Mouse (Mus musculus) adrenal gland, adult 8-10 months (tissue): ENCODE results near the gene Snf8. TPM values are rescaled to one million over a fixed set of nuclear protein-coding genes. Genes with fewer than 3 reads are reported as not detected.

Experiments
- DNase-seq: peaks from one replicate; pipeline ENCODE4 v3.0.0; 2022
- total RNA-seq, 4 experiments: library from RNA; stranded (reverse); gene quantifications; 2 replicates each; pipeline ENCODE4 v1.2.4; 2022

Gene Snf8
- total RNA-seq, result 10 to 100 TPM; 77.6 to 95.6 (median 86.3) TPM

DNA sequence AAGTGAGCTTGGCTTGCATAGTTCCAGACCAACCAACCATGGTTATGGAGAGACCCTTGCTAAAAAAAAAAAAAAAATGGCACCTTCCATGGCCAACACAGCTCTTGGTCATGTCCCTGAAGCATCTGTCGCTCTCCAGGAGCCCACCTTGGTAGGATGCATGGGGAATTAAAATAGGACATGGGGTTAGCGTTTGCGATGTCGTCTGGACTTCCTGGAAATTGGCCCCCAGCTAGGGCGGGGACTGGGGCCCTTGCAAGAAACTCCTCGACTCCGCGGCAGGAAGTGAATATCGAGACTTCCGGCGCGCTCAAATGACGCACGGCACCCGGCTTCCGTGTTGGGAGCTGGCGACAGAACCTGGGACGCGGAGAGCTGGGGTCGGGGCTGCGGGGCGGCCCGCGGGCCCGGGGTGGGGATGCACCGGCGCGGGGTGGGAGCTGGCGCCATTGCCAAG lies at the start of gene Snf8:
TSS of gene Snf8 (plus strand) at position 290 of the 457 bp plus-strand sequence.
- peak; percentile 91 for DNase-seq

DNA sequence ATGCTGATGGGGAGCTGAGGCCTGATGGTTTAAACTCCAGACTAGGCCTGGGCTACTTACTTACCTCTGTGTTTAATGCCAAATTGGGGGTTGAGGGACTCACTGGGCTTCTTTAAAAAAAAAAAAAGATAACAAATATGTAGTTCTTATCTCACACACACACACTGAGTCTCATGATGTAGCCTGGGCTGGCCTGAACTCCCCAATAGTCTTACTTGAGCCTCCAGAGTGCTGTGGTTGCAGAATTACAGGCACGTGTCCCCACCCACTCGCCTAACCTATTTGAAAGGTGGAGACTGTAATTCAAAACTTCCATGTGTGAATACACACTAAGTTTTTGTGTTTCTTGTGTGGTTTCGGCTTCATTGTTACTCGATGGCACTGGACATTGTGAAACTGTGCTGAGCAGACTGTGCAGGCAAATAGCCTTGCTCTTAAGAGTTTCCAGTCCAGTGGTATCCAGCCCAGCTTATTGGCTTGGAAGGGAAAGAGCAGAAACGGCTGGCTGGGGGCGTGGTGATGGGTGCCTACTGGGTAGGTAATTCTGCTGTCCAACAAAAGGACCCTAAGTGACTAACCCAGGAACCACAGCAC lies 46.7 kb upstream of the Snf8 start:
- DNase-seq, result no peak

GRCm38 (mm10) chr11:95988533-95988932 lies 46.2 kb upstream of the Snf8 start:
- peak; percentile 23 for DNase-seq

GRCm38 (mm10) chr11:95989864-95990263 lies 44.8 kb upstream of the Snf8 start:
- DNase-seq, result no peak

GRCm38 (mm10) chr11:95990431-95990830 lies 44.3 kb upstream of the Snf8 start:
- DNase-seq, result no peak

DNA sequence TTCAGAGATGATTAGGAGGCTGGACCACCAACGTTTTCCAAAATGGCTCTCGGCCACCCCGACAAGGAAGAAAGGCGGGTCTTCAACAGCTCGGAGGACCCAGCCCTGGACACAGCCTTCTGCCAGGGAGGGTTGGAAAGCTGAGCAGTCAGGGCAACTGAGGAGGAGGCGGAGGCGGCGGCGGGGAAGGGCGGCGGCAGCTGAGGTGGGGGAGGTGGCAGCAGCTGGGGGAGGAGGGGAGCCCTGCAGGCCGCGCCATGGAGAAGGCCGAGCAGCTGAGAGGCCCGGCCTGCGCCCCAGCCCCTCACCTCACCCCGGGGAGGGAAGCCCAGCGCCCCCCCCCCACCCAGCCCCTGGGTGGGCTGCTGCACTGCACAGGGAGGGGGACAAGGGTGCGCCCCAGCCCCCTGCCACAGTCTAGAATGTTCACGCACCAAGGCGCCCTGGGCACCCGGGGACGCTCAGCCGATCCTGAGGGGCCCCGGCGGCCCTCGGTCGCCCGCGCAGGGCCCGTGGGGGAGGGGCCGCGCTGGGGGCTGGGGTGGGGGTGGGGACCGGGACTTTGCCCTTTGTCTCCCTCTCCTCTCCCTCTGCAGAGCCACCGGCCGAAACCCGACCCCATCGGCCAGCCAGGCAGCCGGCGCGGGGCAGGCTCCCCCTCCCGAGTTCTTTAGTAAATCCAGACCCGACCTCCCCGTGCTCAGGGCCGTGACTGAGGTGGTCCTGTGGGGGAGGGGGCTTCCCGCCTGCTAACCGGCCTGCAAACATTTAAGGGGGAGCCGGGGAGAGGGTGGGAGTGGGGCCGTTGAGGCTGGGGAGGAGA lies 43.6 kb upstream of the Snf8 start:
- no peak for DNase-seq

DNA sequence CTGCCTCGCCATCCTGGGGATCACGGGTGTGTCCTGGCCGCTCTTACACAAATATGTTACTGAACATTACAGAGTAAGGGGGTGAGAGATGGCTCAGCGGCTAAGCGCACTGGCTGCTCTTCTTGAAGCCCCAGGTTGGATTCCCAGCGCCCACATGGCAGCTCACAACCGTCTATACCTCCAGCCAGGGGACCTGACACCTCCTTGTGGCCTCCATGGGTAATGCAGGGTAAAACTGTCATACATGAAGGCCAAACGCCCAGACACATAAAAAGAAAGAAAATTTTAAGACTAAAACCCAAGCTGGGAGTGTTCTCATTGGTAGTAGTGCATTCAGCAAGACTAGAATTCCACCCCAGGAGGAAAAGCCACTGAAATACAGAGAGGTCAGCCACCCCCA lies 40.5 kb upstream of the Snf8 start:
- no peak for DNase-seq

DNA sequence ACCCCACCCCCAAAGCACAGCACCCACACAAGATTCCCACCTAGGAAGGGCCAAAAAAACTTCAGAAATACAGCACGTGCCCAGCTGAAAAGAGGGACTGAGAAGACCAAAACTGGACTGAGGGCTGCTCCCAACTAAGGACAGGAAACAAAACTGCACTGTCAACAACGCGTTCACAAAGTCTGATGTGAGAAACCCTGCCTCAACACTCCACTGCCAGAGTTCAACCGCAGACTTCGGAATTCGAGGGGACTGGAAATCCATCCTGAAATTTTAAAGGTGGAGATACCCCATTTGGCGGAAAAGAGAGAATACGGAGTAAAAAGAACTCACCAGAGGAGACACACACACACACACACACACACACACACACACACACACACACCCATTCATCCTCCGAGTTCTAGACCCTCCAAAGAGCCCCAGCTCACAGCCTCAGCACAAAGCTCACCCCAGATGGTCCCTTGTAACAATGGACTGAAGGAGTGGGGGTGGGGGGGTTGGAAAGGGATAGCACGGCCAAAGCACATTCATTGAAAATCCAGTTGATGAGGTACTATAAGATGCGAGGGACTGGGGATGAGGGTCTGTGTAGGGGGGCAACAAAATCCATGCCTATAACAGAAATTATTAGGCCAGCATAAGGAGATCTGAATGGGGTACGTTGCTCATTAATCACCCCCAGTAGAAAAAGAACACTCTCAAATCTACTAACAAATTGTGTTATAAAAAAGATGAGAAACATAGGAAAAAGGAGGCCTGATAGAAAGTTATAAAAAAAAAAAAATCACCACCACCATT lies 31.4 kb upstream of the Snf8 start:
- no peak for DNase-seq

GRCm38 (mm10) chr11:96003969-96004792 lies 30.5 kb upstream of the Snf8 start:
- DNase-seq, result no peak

GRCm38 (mm10) chr11:96004793-96005402 lies 29.8 kb upstream of the Snf8 start:
- DNase-seq, result no peak

- DNase-seq, result no peak
Measured at GRCm38 (mm10) chr11:96005403-96006271, 29.0 kb upstream of the Snf8 start, which contains the start of gene Igf2bp1. Gene Igf2bp1 (minus strand): TSS chr11:96005940.

DNA sequence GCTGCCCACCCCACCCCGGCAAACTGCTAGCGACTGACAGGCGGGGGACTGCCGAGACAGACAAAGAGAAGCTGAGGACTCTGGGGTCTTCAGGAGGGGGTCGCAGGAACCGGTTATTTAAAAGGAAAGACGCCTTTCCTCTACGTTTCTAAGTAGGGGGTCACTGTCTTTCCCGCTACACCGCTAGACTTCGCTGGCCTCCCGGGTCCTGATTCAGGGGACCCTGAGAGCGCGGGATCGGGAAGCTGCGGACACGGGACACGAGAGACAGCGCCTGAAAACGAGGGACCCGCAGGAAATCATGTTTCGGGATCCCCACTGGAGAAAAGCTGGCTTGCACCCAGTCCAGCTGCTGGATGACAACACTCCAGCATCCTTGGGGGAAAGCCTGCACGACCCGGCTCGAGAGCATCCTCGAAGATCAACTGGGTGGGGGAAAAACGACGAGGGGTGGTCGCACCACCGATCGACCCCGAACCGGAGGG lies 28.3 kb upstream of the Snf8 start:
- DNase-seq, result no peak

DNA sequence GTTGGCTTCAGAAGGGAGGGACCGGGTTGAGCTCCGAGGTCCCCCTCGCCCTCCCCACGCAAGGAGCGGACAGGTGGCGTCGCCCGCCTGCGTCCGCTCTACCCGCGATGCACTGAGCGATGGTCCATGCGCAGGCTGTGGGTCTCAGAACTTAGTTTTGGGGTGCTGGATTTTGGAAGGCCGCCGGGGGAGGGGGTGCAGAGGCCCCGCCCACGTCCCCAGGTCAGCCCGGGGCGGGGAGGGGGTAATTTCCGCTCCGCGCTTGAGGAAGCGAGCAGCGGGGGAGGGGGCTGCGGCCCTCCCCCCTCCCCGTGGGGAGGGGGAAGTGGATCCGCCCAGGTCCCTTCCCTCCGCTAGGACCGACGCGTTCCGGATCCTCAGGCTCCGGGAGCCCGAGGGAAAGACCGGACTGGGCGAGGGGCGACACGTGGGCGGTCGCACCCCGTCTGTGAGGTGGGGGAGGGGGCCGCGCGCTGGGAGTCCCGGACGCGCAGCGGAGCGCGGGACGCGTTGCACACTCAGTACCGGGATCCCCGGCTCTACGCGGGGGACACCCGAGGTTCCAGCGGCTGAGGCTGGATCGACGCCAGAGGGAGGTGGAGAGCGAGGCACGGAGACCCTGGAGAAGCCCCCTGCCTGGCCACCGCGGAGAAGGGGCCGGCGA lies 27.7 kb upstream of the Snf8 start:
- DNase-seq, result no peak

DNA sequence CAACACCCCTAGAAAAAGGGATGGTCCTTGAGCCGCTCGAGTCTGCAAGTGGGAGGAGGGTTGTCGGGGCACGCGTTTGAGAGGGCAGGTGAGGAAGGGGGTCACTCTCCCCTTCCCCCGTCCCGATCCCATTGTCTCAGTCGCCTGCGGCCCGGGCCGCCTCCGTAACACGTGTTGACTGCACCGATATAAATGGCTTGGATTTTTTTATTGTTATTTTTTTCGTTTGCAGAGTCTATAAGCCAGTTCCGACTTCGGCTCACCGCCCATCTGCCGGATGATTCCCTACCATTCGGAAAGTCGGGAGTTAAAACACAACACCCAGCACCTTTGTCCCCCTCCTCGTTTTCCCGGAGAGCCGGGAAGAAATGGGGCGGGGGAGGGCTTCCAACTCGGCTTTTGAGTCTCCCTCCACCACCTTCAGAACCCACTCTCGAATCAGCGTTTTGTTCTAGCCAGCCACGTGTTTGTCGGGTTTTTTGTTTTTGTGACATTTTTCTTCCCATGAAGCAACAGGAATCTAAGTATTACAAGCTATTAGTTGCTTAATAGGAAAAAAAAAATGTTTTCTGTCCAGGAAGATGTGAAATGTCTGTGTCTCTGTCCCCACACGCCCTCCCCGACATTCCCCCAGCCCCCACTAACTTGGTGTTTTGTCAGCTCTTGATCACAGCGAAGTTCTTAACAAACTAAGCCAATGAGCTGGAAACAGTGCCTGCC lies 27.0 kb upstream of the Snf8 start:
- no peak for DNase-seq

DNA sequence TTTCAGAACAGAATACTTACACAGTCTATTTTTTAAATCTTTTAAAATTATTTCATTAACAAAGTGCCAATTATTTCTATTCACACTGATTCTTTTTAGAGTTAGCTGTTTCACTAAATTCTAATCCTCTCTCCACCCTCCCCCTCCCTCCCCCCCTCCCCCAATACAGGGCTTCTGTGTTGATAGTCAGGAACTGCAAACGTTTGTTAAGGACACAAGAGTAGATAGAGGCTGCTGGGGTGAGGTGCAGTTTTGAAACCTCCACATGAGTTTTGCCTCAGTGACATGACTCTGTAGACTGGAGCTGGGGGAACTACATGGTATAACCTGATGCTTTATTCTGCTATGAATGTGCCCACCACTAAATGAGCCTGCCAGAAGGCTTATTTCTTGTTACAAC lies 25.9 kb upstream of the Snf8 start:
- no peak for DNase-seq

DNA sequence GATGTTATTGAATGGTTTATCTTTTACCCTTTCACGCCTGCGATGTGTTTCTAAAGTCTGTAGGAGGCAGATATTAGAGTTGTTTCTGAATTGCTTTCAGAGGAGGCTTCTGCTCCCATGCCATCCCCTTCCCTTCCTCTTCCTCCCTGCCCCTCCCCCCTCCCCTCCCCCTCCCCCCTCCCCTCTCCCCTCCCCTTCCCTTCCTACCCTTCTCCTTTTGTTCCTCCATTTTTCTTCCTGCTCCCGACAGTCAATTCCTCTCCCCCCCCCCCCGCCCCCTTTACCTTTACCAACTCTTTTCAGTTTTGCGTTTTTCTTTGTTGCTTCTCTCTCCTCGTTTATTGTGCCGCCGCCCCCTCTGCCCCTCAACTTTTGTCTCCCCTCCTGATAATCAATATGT lies 22.7 kb upstream of the Snf8 start:
- DNase-seq, result no peak

DNA sequence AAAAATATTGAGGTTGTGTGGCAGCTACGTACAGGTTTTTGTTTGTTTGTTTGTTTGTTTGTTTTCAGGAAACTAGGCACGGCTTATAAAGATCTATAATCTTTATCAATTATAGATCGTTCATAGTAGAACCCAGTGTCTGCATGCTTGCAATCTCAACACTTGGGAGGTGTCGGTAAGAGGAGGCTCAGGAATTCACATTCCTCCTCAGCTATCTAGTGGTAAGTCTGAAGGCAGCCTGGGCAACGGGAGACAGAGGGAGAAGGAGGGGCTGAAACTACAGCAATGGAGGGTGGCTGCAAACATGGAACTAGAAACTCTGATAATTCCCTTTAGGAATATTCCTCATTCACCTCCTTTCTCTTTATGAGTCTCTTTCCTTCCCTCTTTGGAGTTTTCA lies 19.3 kb upstream of the Snf8 start:
- no peak for DNase-seq

DNA sequence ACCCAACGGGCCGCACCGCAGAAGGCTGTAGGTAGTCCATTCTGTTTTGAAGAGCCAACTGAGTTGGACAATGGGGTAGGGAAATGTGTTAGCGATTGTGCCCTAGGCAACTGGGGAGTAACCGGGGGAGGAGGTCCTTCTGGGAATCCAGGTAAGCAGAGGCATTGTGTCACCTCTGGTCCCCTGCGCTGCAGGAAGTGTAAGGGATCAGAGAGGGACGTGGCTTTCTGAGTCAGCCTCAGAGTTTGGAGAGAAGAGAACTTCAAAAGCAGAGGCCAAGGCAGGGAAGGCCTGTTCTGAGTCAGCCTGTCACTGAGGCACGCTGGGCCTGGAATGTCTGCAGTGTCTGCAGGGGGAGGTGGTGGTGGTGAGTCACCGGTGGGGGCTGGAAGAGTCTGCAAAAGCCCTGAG lies 16.7 kb upstream of the Snf8 start:
- peak; percentile 76 for DNase-seq

- no peak for DNase-seq
Measured at GRCm38 (mm10) chr11:96020622-96021021, 14.1 kb upstream of the Snf8 start.
